ENCODE assay signal across 23 mouse cellular contexts in genomic region chr4:82698616-82699015, GRCm38 (mm10). TPM values are rescaled to one million over a fixed set of nuclear protein-coding genes. Genes with fewer than 3 reads are reported as not detected.
A peak's percentile ranks its signal among the peaks of the same experiment; 100 is the strongest.
DNase-seq lines count a peak whose midpoint lies in the region; ATAC-seq lines count a peak whose summit lies in the region.
"Had no signal": no experiment of that assay in that cellular context is flagged by ENCODE, and none has a peak within 500 bp of the region (broad histone marks: within the 10 kb centered on the region; RNA-seq: fewer than 3 reads in every experiment).

No protein-coding gene starts in this region.

- H3K27me3 ChIP-seq in lung, embryonic 16.5 days (ENCODE audit: control insufficient read depth, insufficient read depth, low read depth, low read length) = no peaks in the 10 kb centered on the region
- H3K27me3 ChIP-seq: CH12.LX; embryonic facial prominence, embryonic 12.5 days; forebrain, embryonic 13.5 days; forebrain, embryonic 15.5 days; Patski had no signal

- H3K9me3 ChIP-seq in lung, embryonic 16.5 days (ENCODE audit: control insufficient read depth, low read length) = no peaks in the 10 kb centered on the region
- H3K9me3 ChIP-seq: embryonic facial prominence, embryonic 10.5 days; embryonic facial prominence, embryonic 12.5 days; forebrain, embryonic 13.5 days; forebrain, embryonic 15.5 days had no signal

- no peak overlapping the region for H3K27ac ChIP-seq in lung, embryonic 16.5 days (ENCODE audit: low read length)
- H3K27ac ChIP-seq: embryonic facial prominence, embryonic 10.5 days; forebrain, embryonic 13.5 days; forebrain, embryonic 15.5 days had no signal

- DNase-seq in cerebellum, postnatal 10 days = peak; percentile 67 to 68
- DNase-seq in cerebellum, adult 9-11 months = no peak
- DNase-seq in cerebellum, postnatal 25 days = peak; percentile 37 to 38
- DNase-seq in lung, postnatal 36 days = no peak
- DNase-seq: adrenal gland, adult 8-10 months; adrenal gland, postnatal 14 days; adrenal gland, postnatal 36 days; B cell, adult 2 months; cerebellum, adult 11 months; cerebellum, adult 2 months; cerebellum, adult 9-10 months; forebrain, postnatal 0 days had no signal

- WGBS in lung, embryonic 16.5 days = 74% methylated on average over 12 of the region's 12 CpGs

- H3K4me1 ChIP-seq in lung, embryonic 16.5 days (replicated peaks; ENCODE audit: control insufficient read depth, insufficient read depth, low read length) = 0 out of 2 replicates have a peak, but pooled peaks cover 6% of the 10 kb centered on the region

- no peak for ATAC-seq in cerebellum, adult (ENCODE audit: insufficient number of reproducible peaks, low FRiP score, low TSS enrichment)
- no peak for ATAC-seq in lung, embryonic 16.5 days (ENCODE audit: low read depth)
- ATAC-seq: activated CD4-positive, CD25-positive, alpha-beta regulatory T cell, adult 4 months; CD4-positive, CD25-positive, alpha-beta regulatory T cell, adult 4 months; forebrain, embryonic 13.5 days; forebrain, embryonic 15.5 days; forebrain, postnatal 0 days; Patski had no signal

- no peaks in the 10 kb centered on the region for H3K36me3 ChIP-seq in lung, embryonic 16.5 days (ENCODE audit: control insufficient read depth, insufficient read depth, low read length)
- H3K36me3 ChIP-seq: embryonic facial prominence, embryonic 10.5 days; embryonic facial prominence, embryonic 12.5 days; forebrain, embryonic 15.5 days; G1E had no signal

- H3K4me2 ChIP-seq in lung, embryonic 16.5 days (ENCODE audit: low read depth, low read length) = 0 out of 2 replicates have a peak overlapping the region, but pooled peaks have one; percentile 5
- H3K4me2 ChIP-seq: embryonic facial prominence, embryonic 12.5 days; forebrain, embryonic 13.5 days; forebrain, embryonic 15.5 days had no signal

- no peak overlapping the region for H3K4me3 ChIP-seq in lung, embryonic 16.5 days (ENCODE audit: low read length)
- H3K4me3 ChIP-seq: embryonic facial prominence, embryonic 10.5 days; embryonic facial prominence, embryonic 12.5 days; forebrain, embryonic 13.5 days; forebrain, embryonic 15.5 days had no signal

- no peak overlapping the region for H3K9ac ChIP-seq in lung, embryonic 16.5 days (ENCODE audit: low read length)
- H3K9ac ChIP-seq: embryonic facial prominence, embryonic 12.5 days; forebrain, embryonic 13.5 days; forebrain, embryonic 15.5 days; forebrain, postnatal 0 days had no signal

RNA-seq across cellular contexts. Expression of gene Nfib, which starts 6.9 kb away (rescaled TPM):
- polyA plus RNA-seq in lung, embryonic 16.5 days (2015; fragmentation: Nextera tagmentation; extraction: Ambion mirVana) = 104 and 107 TPM in 2 replicates
- polyA plus RNA-seq: G1E had no signal

Comparison
In these comparisons a context has a peak if more than half of its experiments do, and no peak if none do; other contexts are left out.
1. DNase-seq: peak in cerebellum, postnatal 10 days (2 of 2) and cerebellum, postnatal 25 days (2 of 2); none in cerebellum, adult 9-11 months (single experiment) and lung, postnatal 36 days (single experiment).